Mouse (Mus musculus): ENCODE measurements around the gene Calcoco1. TPM values are rescaled to one million over a fixed set of nuclear protein-coding genes. Genes with fewer than 3 reads are reported as not detected.
A peak's percentile ranks its signal among the peaks of the same experiment; 100 is the strongest.

Calcoco1 gene
- polyA plus RNA-seq, 1 experiment from 2014 or later = 62.8 TPM

DNA sequence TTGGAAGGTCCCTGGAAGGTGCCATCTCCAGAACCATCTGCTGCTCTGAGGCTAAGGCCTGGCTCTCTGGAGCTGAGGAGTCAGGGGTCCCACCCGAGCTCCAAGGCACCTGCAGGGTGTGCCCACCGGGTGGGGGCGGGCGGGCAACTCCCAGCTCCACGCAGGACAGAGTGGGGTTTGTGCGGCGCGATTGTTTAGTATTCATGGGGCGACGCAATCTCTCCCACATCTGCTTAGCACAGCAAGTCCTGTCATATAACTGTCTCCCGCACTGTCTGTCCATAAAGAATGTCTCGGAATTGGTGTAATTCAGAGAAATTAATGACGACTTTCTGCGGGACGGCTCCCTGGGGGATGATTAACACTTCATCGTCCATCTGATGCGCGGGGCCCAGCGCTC is 15.1 kb upstream of the Calcoco1 start:
- H3K9ac ChIP-seq = no peak overlapping the region
- no peaks in the 10 kb centered on the region for H3K9me3 ChIP-seq (replicated peaks)
- H3K4me1 ChIP-seq (replicated peaks) = peaks cover 4% of the 10 kb centered on the region
- WGBS = 89% methylated on average over 19 of the region's 19 CpGs
- H3K27ac ChIP-seq = no peak overlapping the region
- H3K4me2 ChIP-seq = no peak overlapping the region
- no peak overlapping the region for H3K4me3 ChIP-seq
- H3K36me3 ChIP-seq = no peaks in the 10 kb centered on the region
- peaks cover 80% of the 10 kb centered on the region for H3K27me3 ChIP-seq
- no peak for ATAC-seq (replicated peaks; ENCODE audit: insufficient number of reproducible peaks, insufficient read depth, low FRiP score, low read depth)

GRCm38 (mm10) chr15:102736127-102736944 is 14.4 kb upstream of the Calcoco1 start:
- H3K36me3 ChIP-seq = no peaks in the 10 kb centered on the region
- WGBS = 12% methylated on average over 33 of the region's 36 CpGs
- no peak for ATAC-seq (replicated peaks; ENCODE audit: insufficient number of reproducible peaks, insufficient read depth, low FRiP score, low read depth)
- peak overlapping the region; percentile 56 for H3K4me2 ChIP-seq
- peaks cover 4% of the 10 kb centered on the region for H3K4me1 ChIP-seq (replicated peaks)
- peak overlapping the region; percentile 30 for H3K4me3 ChIP-seq
- no peak overlapping the region for H3K27ac ChIP-seq
- H3K9me3 ChIP-seq (replicated peaks) = no peaks in the 10 kb centered on the region
- H3K9ac ChIP-seq = peak overlapping the region; percentile 32
- H3K27me3 ChIP-seq = peaks cover 73% of the 10 kb centered on the region

- Histone ChIP-seq H3K9me3 (replicated peaks) (no peaks in the 10 kb centered on the region), H3K27me3 (peaks cover 66% of the 10 kb centered on the region), H3K9ac (no peak overlapping the region), H3K36me3 (no peaks in the 10 kb centered on the region), H3K27ac (no peak overlapping the region), H3K4me3 (no peak overlapping the region), H3K4me2 (no peak overlapping the region), H3K4me1 (replicated peaks) (peaks cover 4% of the 10 kb centered on the region)
- no peak for ATAC-seq (replicated peaks; ENCODE audit: insufficient number of reproducible peaks, insufficient read depth, low FRiP score, low read depth)
- WGBS = 48% methylated on average over 14 of the region's 14 CpGs
Observed at GRCm38 (mm10) chr15:102735031-102735430, 13.1 kb upstream of the Calcoco1 start.

- no peaks in the 10 kb centered on the region for H3K36me3 ChIP-seq
- no peak overlapping the region for H3K27ac ChIP-seq
- peaks cover 4% of the 10 kb centered on the region; the same call in 1 of the 2 replicates for H3K4me1 ChIP-seq (replicated peaks)
- H3K9ac ChIP-seq = no peak overlapping the region
- no peak overlapping the region for H3K4me2 ChIP-seq
- 80% methylated on average over 28 of the region's 28 CpGs for WGBS
- no peak for ATAC-seq (replicated peaks; ENCODE audit: insufficient number of reproducible peaks, insufficient read depth, low FRiP score, low read depth)
- peaks cover 57% of the 10 kb centered on the region for H3K27me3 ChIP-seq
- H3K9me3 ChIP-seq (replicated peaks) = no peaks in the 10 kb centered on the region
- no peak overlapping the region for H3K4me3 ChIP-seq
Observed at GRCm38 (mm10) chr15:102733759-102734531, 12.0 kb upstream of the Calcoco1 start.

- Histone ChIP-seq H3K27ac (no peak overlapping the region), H3K4me1 (replicated peaks) (peaks cover 4% of the 10 kb centered on the region; the same call in 1 of the 2 replicates), H3K27me3 (peaks cover 56% of the 10 kb centered on the region), H3K4me2 (no peak overlapping the region), H3K4me3 (no peak overlapping the region), H3K36me3 (no peaks in the 10 kb centered on the region), H3K9ac (no peak overlapping the region), H3K9me3 (replicated peaks) (no peaks in the 10 kb centered on the region)
- no peak for ATAC-seq (replicated peaks; ENCODE audit: insufficient number of reproducible peaks, insufficient read depth, low FRiP score, low read depth)
- WGBS = 73% methylated on average over 5 of the region's 5 CpGs
Observed at GRCm38 (mm10) chr15:102733233-102733632, 11.3 kb upstream of the Calcoco1 start.

DNA sequence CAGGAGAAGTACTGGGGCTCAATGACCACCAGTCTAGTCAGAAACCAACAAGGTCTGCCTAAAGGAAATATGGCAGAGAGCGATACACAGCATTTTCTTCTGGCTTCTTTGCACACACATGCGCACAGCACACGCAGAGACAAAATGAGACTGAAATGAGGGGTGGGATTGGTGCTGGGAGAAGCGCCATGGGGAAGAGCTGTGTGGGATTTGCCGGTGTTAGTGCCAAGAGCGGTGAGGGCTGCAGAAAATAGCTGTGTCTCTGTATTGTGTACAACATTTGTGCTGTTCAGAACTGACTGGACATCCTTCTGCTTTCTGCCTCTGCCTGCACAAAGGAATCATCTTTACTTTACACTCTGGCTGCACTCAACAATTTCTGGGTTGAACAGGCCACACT is 10.4 kb upstream of the Calcoco1 start:
- Histone ChIP-seq H3K4me2 (no peak overlapping the region), H3K4me3 (no peak overlapping the region), H3K4me1 (replicated peaks) (peaks cover 4% of the 10 kb centered on the region; the same call in 1 of the 2 replicates), H3K9ac (no peak overlapping the region), H3K27ac (no peak overlapping the region), H3K36me3 (no peaks in the 10 kb centered on the region), H3K9me3 (replicated peaks) (no peaks in the 10 kb centered on the region), H3K27me3 (peaks cover 49% of the 10 kb centered on the region)
- 82% methylated on average over 6 of the region's 6 CpGs for WGBS
- no peak for ATAC-seq (replicated peaks; ENCODE audit: insufficient number of reproducible peaks, insufficient read depth, low FRiP score, low read depth)

- Histone ChIP-seq H3K36me3 (no peaks in the 10 kb centered on the region), H3K27ac (no peak overlapping the region), H3K9ac (no peak overlapping the region), H3K9me3 (replicated peaks) (no peaks in the 10 kb centered on the region), H3K4me3 (no peak overlapping the region), H3K4me1 (replicated peaks) (peaks cover 2% of the 10 kb centered on the region; the same call in 1 of the 2 replicates), H3K4me2 (no peak overlapping the region), H3K27me3 (peaks cover 5% of the 10 kb centered on the region; the same call in 1 of the 2 replicates)
- 60% methylated on average over 2 of the region's 2 CpGs for WGBS
- no peak for ATAC-seq (replicated peaks; ENCODE audit: insufficient number of reproducible peaks, insufficient read depth, low FRiP score, low read depth)
Observed at GRCm38 (mm10) chr15:102727951-102728350, 6.0 kb upstream of the Calcoco1 start.

- H3K27me3 ChIP-seq = no peaks in the 10 kb centered on the region
- peaks cover 8% of the 10 kb centered on the region; the same call in 1 of the 2 replicates for H3K36me3 ChIP-seq
- no peak overlapping the region for H3K9ac ChIP-seq
- H3K4me3 ChIP-seq = no peak overlapping the region
- H3K27ac ChIP-seq = peak overlapping the region; percentile 93; the same call in 1 of the 2 replicates
- H3K9me3 ChIP-seq (replicated peaks) = no peaks in the 10 kb centered on the region
- no peak for ATAC-seq (replicated peaks; ENCODE audit: insufficient number of reproducible peaks, insufficient read depth, low FRiP score, low read depth)
- H3K4me1 ChIP-seq (replicated peaks) = peaks cover 22% of the 10 kb centered on the region
- no peak overlapping the region for H3K4me2 ChIP-seq
- WGBS = 73% methylated on average over 10 of the region's 10 CpGs
Observed at GRCm38 (mm10) chr15:102723358-102724135, 1.6 kb upstream of the Calcoco1 start.

DNA sequence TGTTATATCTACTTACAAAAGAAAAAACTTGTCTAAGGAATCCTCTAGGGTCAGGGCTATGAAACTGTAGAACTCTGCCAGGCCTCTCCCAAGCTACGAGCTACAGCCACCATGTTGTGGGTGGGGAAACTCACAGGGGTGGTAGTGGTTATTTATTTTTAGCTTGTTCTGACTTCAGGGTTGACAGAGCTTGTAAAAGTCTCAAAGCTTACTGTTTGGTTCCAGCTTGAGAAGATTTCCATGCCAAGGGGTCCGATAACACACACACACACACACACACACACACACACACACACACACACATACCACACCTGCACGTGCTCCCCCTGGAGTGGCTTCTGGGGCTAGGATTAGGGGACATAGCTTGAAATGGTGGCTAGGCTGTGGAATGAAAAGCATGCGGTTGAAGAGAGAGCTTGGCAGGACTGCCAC is 538 bp upstream of the Calcoco1 start:
- Histone ChIP-seq H3K4me3 (peak overlapping the region; percentile 79), H3K4me2 (peak overlapping the region; percentile 58), H3K27ac (peak overlapping the region; percentile 93), H3K9ac (no peak overlapping the region), H3K36me3 (peaks cover 18% of the 10 kb centered on the region), H3K4me1 (replicated peaks) (peaks cover 22% of the 10 kb centered on the region), H3K27me3 (no peaks in the 10 kb centered on the region), H3K9me3 (replicated peaks) (no peaks in the 10 kb centered on the region)
- WGBS = 26% methylated on average over 4 of the region's 4 CpGs
- ATAC-seq (replicated peaks; ENCODE audit: insufficient number of reproducible peaks, insufficient read depth, low FRiP score, low read depth) = peak; percentile 55

GRCm38 (mm10) chr15:102721016-102721898 is 721 bp downstream of the Calcoco1 start:
- peak overlapping the region; percentile 71 for H3K9ac ChIP-seq
- H3K4me3 ChIP-seq = peak overlapping the region; percentile 79
- peak overlapping the region; percentile 64 for H3K4me2 ChIP-seq
- ATAC-seq (replicated peaks; ENCODE audit: insufficient number of reproducible peaks, insufficient read depth, low FRiP score, low read depth) = no peak
- 14% methylated on average over 14 of the region's 14 CpGs for WGBS
- H3K36me3 ChIP-seq = peaks cover 20% of the 10 kb centered on the region
- no peaks in the 10 kb centered on the region for H3K27me3 ChIP-seq
- peaks cover 25% of the 10 kb centered on the region for H3K4me1 ChIP-seq (replicated peaks)
- H3K9me3 ChIP-seq (replicated peaks) = no peaks in the 10 kb centered on the region
- H3K27ac ChIP-seq = peak overlapping the region; percentile 64
